Mouse (Mus musculus): ENCODE data around the gene Esrrg. TPM values are rescaled to one million over a fixed set of nuclear protein-coding genes. Genes with fewer than 3 reads are reported as not detected.

Esrrg gene
- polyA plus RNA-seq, 1 experiment from 2014 or later = 36.6 TPM

DNA sequence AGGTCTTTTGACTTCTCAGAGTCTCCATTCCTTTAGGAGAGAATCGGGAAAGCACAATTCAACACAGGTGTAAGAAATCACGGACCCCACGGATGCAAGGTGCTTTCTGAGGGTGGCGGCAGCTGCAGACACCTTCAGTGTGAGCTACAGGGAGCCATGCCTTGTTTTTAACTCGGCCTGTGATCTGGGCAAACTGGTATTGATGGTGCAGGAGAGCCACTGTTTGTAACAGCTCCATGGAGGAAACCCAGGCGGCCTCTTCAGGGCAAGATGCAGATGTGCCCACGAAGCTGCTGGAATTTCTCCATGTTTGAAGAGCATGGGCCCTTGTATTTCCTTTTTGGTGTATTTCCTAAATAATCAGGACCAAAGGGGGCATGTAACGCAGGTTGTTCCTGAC lies 263.6 kb downstream of the Esrrg start:
- Histone ChIP-seq H3K9ac (no peak overlapping the region), H3K4me1 (replicated peaks) (no peaks in the 10 kb centered on the region), H3K4me3 (no peak overlapping the region), H3K9me3 (no peaks in the 10 kb centered on the region), H3K36me3 (no peaks in the 10 kb centered on the region), H3K27me3 (no peaks in the 10 kb centered on the region), H3K27ac (replicated peaks) (no peak overlapping the region), H3K4me2 (no peak overlapping the region)
- 67% methylated on average over 8 of the region's 8 CpGs for WGBS
- ATAC-seq (ENCODE audit: low FRiP score, low read depth) = no peak

DNA sequence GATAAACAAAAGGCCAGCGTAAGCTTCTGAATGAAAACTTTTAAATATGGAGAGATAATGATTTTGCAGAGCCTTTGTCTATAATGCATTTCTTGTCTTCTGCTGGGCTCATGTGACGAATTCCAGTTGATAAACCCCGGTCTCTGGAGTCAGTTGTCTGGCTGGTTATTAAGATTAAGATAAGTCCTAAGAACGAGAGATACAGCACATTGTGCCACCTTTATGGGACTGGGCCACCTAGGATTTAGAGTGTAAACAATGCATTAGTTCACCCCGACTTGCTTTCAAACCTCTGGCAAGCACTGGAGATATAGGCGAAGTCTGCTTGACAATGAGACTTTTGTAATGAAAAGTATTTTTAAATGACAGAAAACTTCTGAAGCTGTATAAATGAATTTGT lies 264.2 kb downstream of the Esrrg start:
- Histone ChIP-seq H3K9me3 (no peaks in the 10 kb centered on the region), H3K4me3 (no peak overlapping the region), H3K4me2 (no peak overlapping the region), H3K9ac (no peak overlapping the region), H3K27ac (replicated peaks) (no peak overlapping the region), H3K4me1 (replicated peaks) (no peaks in the 10 kb centered on the region), H3K36me3 (no peaks in the 10 kb centered on the region), H3K27me3 (no peaks in the 10 kb centered on the region)
- no peak for ATAC-seq (ENCODE audit: low FRiP score, low read depth)
- WGBS = 75% methylated on average over 6 of the region's 6 CpGs

DNA sequence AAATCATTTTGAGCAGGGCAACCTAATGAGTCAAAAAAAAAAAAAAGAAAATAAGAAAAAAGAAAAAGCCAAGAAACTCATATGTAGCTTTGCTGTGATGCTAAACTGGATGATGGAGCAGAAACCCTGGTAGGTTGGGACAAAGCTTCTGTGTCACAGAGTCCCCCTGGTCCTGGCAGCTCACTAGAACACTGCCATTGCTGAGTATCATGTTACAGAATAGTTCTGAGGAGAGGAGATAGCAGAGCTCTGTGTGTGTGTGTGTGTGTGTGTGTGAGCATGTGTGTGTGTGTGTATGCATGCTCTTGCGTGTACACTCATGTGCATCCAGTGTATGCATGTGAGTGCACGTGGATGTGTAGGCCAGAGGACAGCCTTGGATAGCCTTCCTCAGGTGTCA lies 265.2 kb downstream of the Esrrg start:
- Histone ChIP-seq H3K9me3 (no peaks in the 10 kb centered on the region), H3K4me3 (no peak overlapping the region), H3K4me1 (replicated peaks) (no peaks in the 10 kb centered on the region), H3K27ac (replicated peaks) (no peak overlapping the region), H3K27me3 (no peaks in the 10 kb centered on the region), H3K36me3 (no peaks in the 10 kb centered on the region), H3K9ac (no peak overlapping the region), H3K4me2 (no peak overlapping the region)
- ATAC-seq (ENCODE audit: low FRiP score, low read depth) = 0 out of 2 replicates have a peak, but pooled peaks have one; percentile 23
- 79% methylated on average over 2 of the region's 2 CpGs for WGBS

DNA sequence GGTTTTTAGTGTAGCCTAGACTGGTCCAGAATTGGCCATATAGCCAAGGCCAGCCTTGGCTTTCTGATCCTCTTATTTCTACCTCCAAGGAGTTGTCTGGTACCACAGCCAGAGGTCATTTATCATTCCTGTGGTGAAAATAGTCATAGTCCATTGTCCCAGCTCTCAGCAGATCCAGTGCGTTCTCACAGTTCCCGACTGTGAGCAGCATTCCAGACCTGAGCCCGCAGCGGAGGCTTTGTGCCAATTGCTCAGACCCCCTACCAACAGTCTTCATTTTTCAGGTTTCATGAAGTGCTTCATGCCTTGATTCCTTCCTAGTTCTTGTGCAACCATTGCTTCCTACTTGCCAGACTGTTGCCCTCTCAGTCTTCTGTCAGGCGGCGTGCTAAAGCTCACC lies 278.7 kb downstream of the Esrrg start:
- Histone ChIP-seq H3K36me3 (no peaks in the 10 kb centered on the region), H3K4me2 (no peak overlapping the region), H3K9me3 (no peaks in the 10 kb centered on the region), H3K4me3 (no peak overlapping the region), H3K9ac (no peak overlapping the region), H3K27ac (replicated peaks) (no peak overlapping the region), H3K27me3 (no peaks in the 10 kb centered on the region), H3K4me1 (replicated peaks) (no peaks in the 10 kb centered on the region)
- WGBS = 67% methylated on average over 6 of the region's 6 CpGs
- no peak for ATAC-seq (ENCODE audit: low FRiP score, low read depth)

DNA sequence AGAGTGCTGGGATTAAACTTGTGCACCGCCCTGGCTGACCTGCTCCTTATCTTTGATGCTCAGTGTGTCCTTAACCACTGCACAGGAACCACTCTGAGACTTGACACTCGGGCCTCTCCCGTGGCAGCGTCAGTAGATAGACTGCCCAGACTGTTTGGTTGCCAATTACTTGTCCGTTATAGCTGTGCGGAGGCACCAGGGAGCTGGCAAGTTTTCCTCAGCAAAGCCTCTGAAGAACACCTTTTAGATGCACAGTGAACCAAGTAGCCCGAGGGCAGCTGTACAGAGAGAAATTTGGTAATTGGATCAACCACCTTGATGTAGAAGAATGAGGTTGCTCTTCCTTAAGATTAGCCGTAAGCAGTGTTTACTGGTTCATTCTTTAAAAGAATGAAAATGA lies 279.6 kb downstream of the Esrrg start:
- no peak overlapping the region for H3K4me2 ChIP-seq
- H3K4me1 ChIP-seq (replicated peaks) = no peaks in the 10 kb centered on the region
- H3K36me3 ChIP-seq = no peaks in the 10 kb centered on the region
- H3K9me3 ChIP-seq = no peaks in the 10 kb centered on the region
- no peak overlapping the region for H3K27ac ChIP-seq (replicated peaks)
- no peak overlapping the region for H3K4me3 ChIP-seq
- H3K9ac ChIP-seq = no peak overlapping the region
- ATAC-seq (ENCODE audit: low FRiP score, low read depth) = no peak
- H3K27me3 ChIP-seq = no peaks in the 10 kb centered on the region
- WGBS = 79% methylated on average over 8 of the region's 8 CpGs

DNA sequence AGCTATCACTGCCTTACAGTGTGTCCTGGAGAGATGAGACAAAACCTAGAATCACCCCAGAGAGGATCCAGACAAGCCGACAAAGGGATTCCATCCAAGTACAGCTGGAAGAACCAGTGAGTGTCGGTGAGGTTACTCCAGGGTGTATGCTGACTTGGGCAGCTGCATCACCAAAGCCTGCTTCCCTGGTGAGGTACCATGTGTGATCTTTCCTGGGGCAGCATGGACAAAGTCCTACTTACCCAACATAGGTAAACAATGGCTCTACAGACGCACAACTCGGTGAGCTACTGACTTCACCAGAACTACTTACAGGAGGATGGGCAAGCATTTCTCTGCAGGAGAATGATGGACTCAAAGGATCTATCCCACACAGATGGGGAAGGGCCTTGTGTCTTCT lies 280.5 kb downstream of the Esrrg start:
- Histone ChIP-seq H3K9me3 (no peaks in the 10 kb centered on the region), H3K27me3 (no peaks in the 10 kb centered on the region), H3K4me3 (no peak overlapping the region), H3K4me1 (replicated peaks) (no peaks in the 10 kb centered on the region), H3K27ac (replicated peaks) (no peak overlapping the region), H3K9ac (no peak overlapping the region), H3K4me2 (no peak overlapping the region), H3K36me3 (no peaks in the 10 kb centered on the region)
- 97% methylated on average over 4 of the region's 4 CpGs for WGBS
- ATAC-seq (ENCODE audit: low FRiP score, low read depth) = no peak

DNA sequence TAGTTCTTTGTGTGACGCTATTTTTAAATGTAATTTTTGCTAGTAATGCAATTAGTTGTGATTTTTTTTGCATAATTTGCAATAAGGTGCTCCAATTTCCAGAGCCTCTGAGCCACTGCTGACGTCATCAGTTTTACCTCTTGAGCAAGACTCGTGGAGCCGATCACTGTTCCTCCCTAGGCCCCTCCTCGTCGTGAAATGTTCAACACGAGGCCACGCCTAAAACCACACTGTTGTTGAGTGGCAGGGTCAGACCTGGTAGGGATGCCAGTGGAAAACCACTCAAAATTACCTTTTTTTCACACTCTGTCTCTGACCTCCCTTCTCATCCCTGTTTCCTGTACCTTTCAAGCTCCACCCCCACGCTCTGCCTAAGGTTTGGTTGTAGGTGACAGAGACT lies 282.7 kb downstream of the Esrrg start:
- Histone ChIP-seq H3K9me3 (no peaks in the 10 kb centered on the region), H3K9ac (no peak overlapping the region), H3K4me2 (no peak overlapping the region), H3K27me3 (no peaks in the 10 kb centered on the region), H3K36me3 (no peaks in the 10 kb centered on the region), H3K4me1 (replicated peaks) (no peaks in the 10 kb centered on the region), H3K4me3 (no peak overlapping the region), H3K27ac (replicated peaks) (no peak overlapping the region)
- no peak for ATAC-seq (ENCODE audit: low FRiP score, low read depth)
- WGBS = 91% methylated on average over 9 of the region's 9 CpGs

DNA sequence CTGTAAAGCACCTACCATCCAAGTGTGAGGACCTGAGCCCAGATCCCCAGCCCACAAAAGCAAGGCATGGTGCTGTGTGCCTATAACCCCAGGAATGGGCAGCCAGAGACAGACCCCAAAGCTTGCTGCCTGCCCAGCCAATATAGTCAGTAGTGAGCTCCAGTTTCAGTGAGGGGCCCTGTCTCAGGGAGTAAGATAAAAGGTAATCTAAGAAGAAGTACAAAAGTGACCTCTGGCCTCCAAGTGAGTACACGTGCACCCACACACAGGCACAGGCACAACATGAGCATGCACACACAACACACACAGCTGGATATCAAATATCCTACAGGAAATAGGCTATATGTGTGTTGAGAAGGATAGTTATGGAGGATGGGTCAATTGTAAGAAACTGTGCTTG lies 286.9 kb downstream of the Esrrg start:
- H3K36me3 ChIP-seq = no peaks in the 10 kb centered on the region
- no peak overlapping the region for H3K4me3 ChIP-seq
- ATAC-seq (ENCODE audit: low FRiP score, low read depth) = no peak
- H3K27ac ChIP-seq (replicated peaks) = no peak overlapping the region
- no peaks in the 10 kb centered on the region for H3K27me3 ChIP-seq
- H3K4me2 ChIP-seq = no peak overlapping the region
- no peak overlapping the region for H3K9ac ChIP-seq
- 81% methylated on average over 1 of the region's 1 CpGs for WGBS
- H3K4me1 ChIP-seq (replicated peaks) = no peaks in the 10 kb centered on the region
- no peaks in the 10 kb centered on the region for H3K9me3 ChIP-seq

DNA sequence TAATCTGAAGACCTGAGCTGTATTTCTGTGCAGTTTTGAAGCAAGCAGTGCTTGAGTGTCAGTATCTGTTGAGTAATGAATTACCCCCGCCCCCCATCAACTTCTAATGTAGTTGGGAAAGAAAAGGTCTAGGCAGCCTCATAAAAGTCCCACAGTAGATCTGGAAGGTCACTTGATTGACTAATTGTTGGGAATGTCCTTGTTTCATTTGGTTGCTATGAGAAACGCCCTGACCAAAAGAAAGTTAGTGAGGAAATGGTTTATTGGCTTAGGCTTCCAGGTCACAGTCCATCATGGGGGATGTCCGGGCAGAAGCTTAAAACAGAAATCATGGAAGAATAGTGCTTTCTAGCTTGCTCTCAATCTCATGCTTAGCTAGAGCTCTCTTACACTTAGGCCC lies 287.7 kb downstream of the Esrrg start:
- ATAC-seq (ENCODE audit: low FRiP score, low read depth) = no peak
- H3K4me3 ChIP-seq = no peak overlapping the region
- H3K27ac ChIP-seq (replicated peaks) = no peak overlapping the region
- WGBS = 83% methylated on average over 3 of the region's 3 CpGs
- H3K9ac ChIP-seq = no peak overlapping the region
- no peak overlapping the region for H3K4me2 ChIP-seq
- no peaks in the 10 kb centered on the region for H3K27me3 ChIP-seq
- no peaks in the 10 kb centered on the region for H3K4me1 ChIP-seq (replicated peaks)
- H3K9me3 ChIP-seq = no peaks in the 10 kb centered on the region
- H3K36me3 ChIP-seq = no peaks in the 10 kb centered on the region

DNA sequence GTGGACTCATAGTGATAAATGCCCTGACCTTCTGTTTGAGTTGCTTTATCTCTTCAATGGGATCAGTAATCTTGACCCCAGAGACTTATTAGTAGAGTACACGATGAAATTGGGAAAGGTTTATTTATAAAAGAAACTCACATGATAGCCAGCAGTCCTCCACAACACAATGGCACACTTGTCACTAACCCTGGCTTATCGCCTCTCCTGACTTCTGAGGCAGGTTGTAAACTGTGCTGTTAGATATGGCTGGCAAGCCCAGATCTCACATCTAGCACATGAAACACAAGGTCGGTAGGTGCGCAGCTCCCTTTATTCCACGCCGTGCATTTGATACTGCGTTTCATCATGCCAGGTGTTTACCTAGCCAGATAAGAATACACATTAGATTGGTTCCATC lies 288.3 kb downstream of the Esrrg start:
- no peak overlapping the region for H3K4me3 ChIP-seq
- H3K27me3 ChIP-seq = no peaks in the 10 kb centered on the region
- no peaks in the 10 kb centered on the region for H3K36me3 ChIP-seq
- no peak overlapping the region for H3K9ac ChIP-seq
- H3K4me2 ChIP-seq = no peak overlapping the region
- ATAC-seq (ENCODE audit: low FRiP score, low read depth) = no peak
- H3K4me1 ChIP-seq (replicated peaks) = no peaks in the 10 kb centered on the region
- no peak overlapping the region for H3K27ac ChIP-seq (replicated peaks)
- WGBS = 96% methylated on average over 7 of the region's 7 CpGs
- H3K9me3 ChIP-seq = no peaks in the 10 kb centered on the region

DNA sequence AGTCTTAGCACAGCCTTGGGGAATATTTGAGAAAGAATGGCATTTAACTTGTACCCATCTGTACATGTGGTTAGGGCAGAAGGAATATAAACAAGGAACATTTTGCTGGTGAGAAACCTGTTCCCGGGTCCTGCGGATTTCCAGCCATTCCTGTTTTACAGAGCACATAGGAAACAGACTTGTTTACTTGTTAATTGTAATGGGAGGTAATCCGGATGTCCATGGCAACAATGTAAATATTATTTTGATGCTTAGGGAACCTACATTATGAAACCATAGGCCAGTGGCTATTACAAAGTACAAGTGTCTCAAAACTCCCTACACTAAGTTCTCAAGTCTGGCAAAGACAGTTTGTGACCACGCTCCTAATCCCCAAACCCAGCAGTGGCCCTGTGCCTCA lies 290.9 kb downstream of the Esrrg start:
- Histone ChIP-seq H3K27ac (replicated peaks) (no peak overlapping the region), H3K36me3 (no peaks in the 10 kb centered on the region), H3K4me3 (no peak overlapping the region), H3K9ac (no peak overlapping the region), H3K4me2 (no peak overlapping the region), H3K9me3 (no peaks in the 10 kb centered on the region), H3K27me3 (no peaks in the 10 kb centered on the region), H3K4me1 (replicated peaks) (no peaks in the 10 kb centered on the region)
- ATAC-seq (ENCODE audit: low FRiP score, low read depth) = no peak
- whole genome bisulfite sequencing = 78% methylated on average over 4 of the region's 4 CpGs

DNA sequence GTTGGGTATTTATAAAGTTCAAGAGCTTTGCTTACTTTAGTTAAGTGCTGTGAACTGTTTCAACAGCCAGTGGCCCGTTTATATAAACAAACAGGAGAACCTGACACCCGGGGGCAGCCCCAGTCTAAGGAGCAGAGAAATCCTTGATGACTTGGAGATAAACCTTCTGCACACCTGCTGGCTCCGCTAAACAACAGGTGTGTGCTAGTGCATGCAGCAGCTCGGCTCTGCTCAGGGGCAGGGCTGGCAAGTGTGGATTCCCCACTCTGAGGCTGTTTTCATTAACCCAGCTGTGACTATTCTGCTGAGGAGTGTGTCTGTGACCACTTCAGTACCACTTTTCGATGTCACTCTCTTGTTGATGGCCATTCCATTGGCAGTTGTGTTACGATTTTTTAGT lies 292.2 kb downstream of the Esrrg start:
- no peak overlapping the region for H3K9ac ChIP-seq
- no peak for ATAC-seq (ENCODE audit: low FRiP score, low read depth)
- no peaks in the 10 kb centered on the region for H3K4me1 ChIP-seq (replicated peaks)
- H3K27me3 ChIP-seq = no peaks in the 10 kb centered on the region
- no peak overlapping the region for H3K27ac ChIP-seq (replicated peaks)
- H3K4me2 ChIP-seq = no peak overlapping the region
- H3K4me3 ChIP-seq = no peak overlapping the region
- H3K9me3 ChIP-seq = no peaks in the 10 kb centered on the region
- H3K36me3 ChIP-seq = no peaks in the 10 kb centered on the region
- 73% methylated on average over 6 of the region's 6 CpGs for WGBS

DNA sequence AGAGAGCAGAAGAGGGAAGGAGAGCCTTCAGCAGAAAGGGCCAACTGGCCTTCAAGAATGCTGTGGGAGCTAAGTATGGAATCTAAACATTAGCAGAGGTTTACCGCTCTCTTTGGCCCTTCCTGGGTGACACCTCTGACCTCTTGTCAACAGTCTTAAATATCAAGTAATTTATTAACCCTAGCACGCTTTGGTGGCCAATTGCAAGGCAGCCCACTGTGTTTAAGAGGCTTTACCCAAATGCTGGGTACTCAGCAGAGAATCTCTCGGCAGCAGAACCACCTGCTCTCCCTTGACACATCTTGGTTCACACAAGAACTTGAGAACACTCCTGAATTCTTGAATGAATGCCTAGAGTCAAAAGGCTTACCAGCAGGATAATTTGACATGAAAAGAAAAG lies 293.6 kb downstream of the Esrrg start:
- no peaks in the 10 kb centered on the region for H3K9me3 ChIP-seq
- no peaks in the 10 kb centered on the region for H3K36me3 ChIP-seq
- no peak overlapping the region for H3K4me3 ChIP-seq
- 65% methylated on average over 3 of the region's 3 CpGs for WGBS
- no peak overlapping the region for H3K27ac ChIP-seq (replicated peaks)
- no peak overlapping the region for H3K4me2 ChIP-seq
- no peak overlapping the region for H3K9ac ChIP-seq
- no peak for ATAC-seq (ENCODE audit: low FRiP score, low read depth)
- H3K27me3 ChIP-seq = no peaks in the 10 kb centered on the region
- H3K4me1 ChIP-seq (replicated peaks) = no peaks in the 10 kb centered on the region
